Mouse (Mus musculus): ENCODE measurements at regions not wholly inside any gene's neighbourhood (a gene's known extent, or its start where the extent isn't known, plus 50 kb on each side); places are given as distances from the start of the nearest gene placed in this dataset.
A peak's percentile ranks its signal among the peaks of the same experiment; 100 is the strongest.

- no peak for DNase-seq
Measured at GRCm38 (mm10) chr6:93478521-93478920, 535.2 kb upstream of the Adamts9 start.

- DNase-seq: peak; percentile 4
Measured at GRCm38 (mm10) chr6:93474981-93475380, 531.7 kb upstream of the Adamts9 start.

- no peak for DNase-seq
Measured at GRCm38 (mm10) chr6:93467867-93468266, 524.6 kb upstream of the Adamts9 start.

- no peak for DNase-seq
Measured at GRCm38 (mm10) chr6:93462861-93463260, 519.6 kb upstream of the Adamts9 start.

- DNase-seq: no peak
Measured at GRCm38 (mm10) chr6:93461374-93461773, 518.1 kb upstream of the Adamts9 start.

GRCm38 (mm10) chr6:93457613-93458012 is 514.3 kb upstream of the Adamts9 start:
- no peak for DNase-seq

GRCm38 (mm10) chr6:93456383-93457033 is 513.2 kb upstream of the Adamts9 start:
- DNase-seq: no peak

GRCm38 (mm10) chr6:93445568-93445967 is 502.3 kb upstream of the Adamts9 start:
- peak; percentile 68 for DNase-seq

- DNase-seq: no peak
Measured at GRCm38 (mm10) chr6:93445124-93445523, 501.8 kb upstream of the Adamts9 start.

GRCm38 (mm10) chr6:93443766-93444557 is 500.7 kb upstream of the Adamts9 start:
- peak; percentile 7 for DNase-seq

GRCm38 (mm10) chr6:93433446-93433845 is 490.2 kb upstream of the Adamts9 start:
- no peak for DNase-seq

- no peak for DNase-seq
Measured at GRCm38 (mm10) chr6:93426141-93426540, 482.8 kb upstream of the Adamts9 start.

GRCm38 (mm10) chr6:93422906-93423305 is 479.6 kb upstream of the Adamts9 start:
- DNase-seq: no peak

- DNase-seq: no peak
Measured at GRCm38 (mm10) chr6:93422253-93422652, 479.0 kb upstream of the Adamts9 start.

- DNase-seq: no peak
Measured at GRCm38 (mm10) chr6:93417625-93418024, 474.3 kb upstream of the Adamts9 start.

GRCm38 (mm10) chr6:93416006-93416405 is 472.7 kb upstream of the Adamts9 start:
- DNase-seq: no peak

- DNase-seq: no peak
Measured at GRCm38 (mm10) chr6:93411077-93411452, 467.8 kb upstream of the Adamts9 start.

GRCm38 (mm10) chr6:93410416-93411076 is 467.3 kb upstream of the Adamts9 start:
- no peak for DNase-seq

GRCm38 (mm10) chr6:93398551-93398950 is 455.3 kb upstream of the Adamts9 start:
- DNase-seq: no peak

- DNase-seq: no peak
Measured at GRCm38 (mm10) chr6:93397074-93397473, 453.8 kb upstream of the Adamts9 start.

GRCm38 (mm10) chr6:93395952-93396351 is 452.7 kb upstream of the Adamts9 start:
- no peak for DNase-seq

GRCm38 (mm10) chr6:93395296-93395695 is 452.0 kb upstream of the Adamts9 start:
- peak; percentile 8 for DNase-seq

GRCm38 (mm10) chr6:93393551-93393950 is 450.3 kb upstream of the Adamts9 start:
- DNase-seq: no peak

Data from gastrocnemius, postnatal 10 days (tissue).